Mouse (Mus musculus) limb, embryonic 14.5 days (tissue): ENCODE measurements around the gene Hoxb4. TPM values are rescaled to one million over a fixed set of nuclear protein-coding genes. Genes with fewer than 3 reads are reported as not detected.

Source experiments
- ATAC-seq: fragments of 200-750 bp; cut with Nextera tagmentation; 2 replicates; pipeline ENCODE4 v1.8.0; 2017; ENCODE audit warnings: low read depth, moderate number of reproducible peaks, moderate TSS enrichment; ENCODE audit not compliant: low FRiP score
- DNase-seq: peaks from one replicate; pipeline ENCODE4 v3.0.0-alpha.2; 2015; ENCODE audit warnings: low spot score
- H3K27ac ChIP-seq: fragments of 300-500 bp; sonication (generic); replicated peaks from 2 replicates; pipeline ENCODE4 v1.5.1; 2014; ENCODE audit warnings: low read depth, mild to moderate bottlenecking, low read length, moderate library complexity, mixed read lengths
- H3K27me3 ChIP-seq: fragments of 300-500 bp; sonication (generic); 2 replicates; pipeline ENCODE4 v1.6.1; 2014; ENCODE audit warnings: low read length, mixed read lengths; ENCODE audit not compliant: control insufficient read depth, insufficient read depth
- H3K36me3 ChIP-seq: fragments of 300-500 bp; sonication (generic); 2 replicates; pipeline ENCODE4 v1.6.1; 2014; ENCODE audit warnings: mild to moderate bottlenecking, low read length, moderate library complexity, mixed read lengths; ENCODE audit not compliant: control insufficient read depth, insufficient read depth
- H3K4me1 ChIP-seq: fragments of 300-500 bp; sonication (generic); 2 replicates; pipeline ENCODE4 v1.6.1; 2014; ENCODE audit warnings: antibody characterized with exemption, low read length, mixed read lengths; ENCODE audit not compliant: control insufficient read depth, insufficient read depth
- H3K4me2 ChIP-seq: fragments of 300-500 bp; sonication (generic); replicated peaks from 2 replicates; pipeline ENCODE4 v1.6.1; 2014; ENCODE audit warnings: low read depth, mild to moderate bottlenecking, low read length, moderate library complexity; ENCODE audit not compliant: severe bottlenecking
- H3K4me3 ChIP-seq: fragments of 300-500 bp; sonication (generic); replicated peaks from 2 replicates; pipeline ENCODE4 v1.5.1; 2014; ENCODE audit warnings: low read length
- H3K9ac ChIP-seq: fragments of 300-500 bp; sonication (generic); 2 replicates; pipeline ENCODE4 v1.6.1; 2014; ENCODE audit warnings: mild to moderate bottlenecking, low read depth, low read length, moderate library complexity; ENCODE audit not compliant: severe bottlenecking
- H3K9me3 ChIP-seq: fragments of 300-500 bp; sonication (generic); 2 replicates; pipeline ENCODE4 v1.6.1; 2016; ENCODE audit warnings: low read length; ENCODE audit not compliant: control insufficient read depth
- POLR2A ChIP-seq: fragments of 200-500 bp; IDR thresholded peaks from 2 replicates; pipeline ENCODE4 v1.8.0; 2012; ENCODE audit warnings: inconsistent platforms, mild to moderate bottlenecking, moderate library complexity, borderline replicate concordance; ENCODE audit not compliant: insufficient read depth, insufficient read length; ENCODE audit errors: extremely low read depth
- WGBS: fragments of 180-500 bp; shearing (Covaris S2); extraction: QIAGEN DNeasy Blood & Tissue Kit; methylation state at CpG from one replicate; pipeline ENCODE4 v1.1.7; 2014; 5-methylcytosine and 5-hydroxymethylcytosine counted together
- polyA plus RNA-seq, 2 experiments: library from polyadenylated mRNA; depleted of rRNA in 1 of 2; stranded (reverse) in 1 of 2; unstranded in 1 of 2; fragments of >200 nt; fragmentation: Nextera tagmentation in 1 of 2; extraction: Ambion mirVana in 1 of 2; gene quantifications; 2 replicates each; pipeline versions ENCODE4 v1.2.1 to v1.2.3; 2012 to 2014

Gene Hoxb4
- polyA plus RNA-seq, 2 experiments = 0.17 to 2.3 TPM

DNA sequence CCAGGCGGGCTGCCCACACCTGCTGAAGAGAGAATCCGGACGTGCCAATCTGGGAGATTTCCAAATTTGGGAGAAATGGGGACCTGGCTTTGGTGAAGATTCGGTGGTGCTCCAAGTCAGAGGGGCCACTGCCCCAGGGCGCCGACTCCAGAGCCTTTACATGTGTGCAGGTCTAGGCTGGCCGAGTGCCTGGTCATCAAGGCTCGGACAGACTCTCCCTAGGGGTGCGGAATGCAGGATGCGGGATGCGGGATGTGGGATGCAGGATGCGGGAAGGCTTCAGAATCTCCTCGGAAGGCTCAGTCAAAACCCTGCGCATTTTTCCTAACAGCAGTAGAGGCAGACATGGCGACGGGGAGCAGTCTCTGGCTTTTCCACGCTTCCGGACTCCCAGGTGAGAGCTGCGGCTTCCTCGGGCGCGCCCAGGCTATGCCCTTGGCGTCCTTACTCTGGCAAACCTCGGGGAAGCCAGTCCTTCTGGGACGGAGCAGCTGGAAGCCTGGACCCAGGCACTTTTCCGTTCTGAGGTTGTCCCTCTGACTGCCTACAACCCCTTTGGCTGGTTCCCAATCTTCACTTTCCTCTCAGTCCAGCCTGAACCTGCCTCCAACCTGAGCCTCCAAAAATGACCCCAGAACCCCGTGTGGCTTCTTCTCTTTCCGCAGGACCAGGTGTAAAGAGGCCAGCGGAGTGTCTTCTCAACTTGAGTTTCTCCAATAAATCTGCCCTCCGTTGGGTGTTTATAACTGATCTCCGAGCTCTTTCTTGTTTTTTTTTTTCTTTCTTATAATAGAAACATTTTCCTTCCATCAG lies 38.4 kb upstream of the Hoxb4 start:
- 1% methylated on average over 31 of the region's 31 CpGs for WGBS

DNA sequence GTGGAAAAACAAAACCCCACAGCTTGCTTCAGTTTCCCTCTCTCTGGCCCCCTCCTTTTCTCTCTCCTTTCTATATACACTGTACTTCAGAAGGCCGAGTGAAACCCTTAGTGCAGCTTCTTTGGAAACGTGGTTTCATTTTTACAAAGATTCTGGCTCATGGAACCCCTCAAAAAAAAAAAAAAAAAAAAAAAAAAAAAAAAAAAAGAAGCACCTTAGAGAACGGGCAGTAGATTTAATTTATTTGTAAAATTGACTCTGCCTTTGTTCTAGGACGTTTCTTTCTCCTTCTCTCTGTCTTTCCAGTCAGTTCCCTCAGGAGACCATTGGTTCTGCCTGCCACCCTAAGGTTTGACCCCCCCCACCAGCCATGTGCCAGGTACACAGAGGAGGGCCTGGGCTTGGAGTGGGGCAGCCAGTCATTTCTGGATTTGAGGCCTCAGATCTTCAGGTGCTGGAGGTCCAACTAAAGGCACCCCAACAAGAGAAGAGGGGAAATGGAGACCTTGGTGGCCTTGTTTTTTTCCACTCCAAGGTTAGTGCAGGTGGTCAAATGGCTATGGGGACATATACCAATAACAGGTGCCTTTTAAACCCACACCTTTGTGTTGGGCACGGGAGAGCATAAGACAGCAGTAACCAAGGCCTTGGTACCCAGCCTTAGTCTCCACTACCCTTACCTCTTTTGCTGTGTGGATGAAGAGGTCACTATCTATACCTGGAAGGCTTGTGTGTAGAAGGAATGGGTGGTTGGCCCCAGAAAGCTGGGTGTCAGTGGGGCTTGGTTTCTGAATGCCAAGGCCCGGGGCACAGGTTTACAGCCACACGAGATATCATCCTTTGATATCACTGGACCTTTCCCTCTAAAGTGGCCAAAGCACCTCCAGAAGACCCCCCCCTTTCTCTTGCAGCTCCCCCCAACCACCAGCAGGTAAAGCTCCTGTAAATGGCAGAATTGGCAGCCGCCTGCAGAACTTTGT lies 37.4 kb upstream of the Hoxb4 start:
- DNase-seq = no peak
- H3K27me3 ChIP-seq = peaks cover 98% of the 10 kb centered on the region
- ATAC-seq = no peak
- no peak for TF ChIP-seq POLR2A
- H3K9ac ChIP-seq = no peak overlapping the region
- peaks cover 4% of the 10 kb centered on the region; the same call in 1 of the 2 replicates for H3K4me1 ChIP-seq
- H3K4me3 ChIP-seq = no peak overlapping the region
- 14% methylated on average over 8 of the region's 8 CpGs for WGBS
- H3K27ac ChIP-seq = no peak overlapping the region
- H3K9me3 ChIP-seq = no peaks in the 10 kb centered on the region
- no peak overlapping the region for H3K4me2 ChIP-seq
- no peaks in the 10 kb centered on the region for H3K36me3 ChIP-seq

More for the DNA sequence above, 38.4 kb upstream of the Hoxb4 start:
- no peak for TF ChIP-seq POLR2A
- Histone ChIP-seq H3K9me3 (no peaks in the 10 kb centered on the region), H3K36me3 (no peaks in the 10 kb centered on the region), H3K27ac (no peak overlapping the region), H3K4me1 (peaks cover 4% of the 10 kb centered on the region; the same call in 1 of the 2 replicates), H3K4me2 (no peak overlapping the region), H3K27me3 (peaks cover 98% of the 10 kb centered on the region), H3K9ac (no peak overlapping the region), H3K4me3 (no peak overlapping the region)
- ATAC-seq = no peak
- DNase-seq = no peak

DNA sequence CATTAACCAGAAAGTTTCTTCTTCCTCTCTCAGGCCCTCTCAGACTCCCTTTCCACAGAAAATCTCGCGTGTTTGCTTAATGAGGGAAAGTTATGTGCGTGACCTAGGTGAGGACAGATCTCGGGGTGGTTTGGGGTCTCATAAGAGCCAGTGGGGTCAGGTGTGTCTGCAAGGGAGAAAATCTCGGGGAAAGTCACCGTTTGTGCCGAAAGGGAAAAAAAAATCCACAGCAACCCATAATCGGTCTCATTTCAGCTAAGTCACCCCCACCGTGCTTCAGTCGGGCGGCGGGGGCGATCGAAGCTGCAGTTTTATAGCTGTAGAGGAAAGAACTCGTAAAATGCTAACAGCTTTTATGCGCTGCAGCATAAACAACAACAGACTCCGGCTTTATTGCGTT lies 36.7 kb upstream of the Hoxb4 start:
- peaks cover 4% of the 10 kb centered on the region; the same call in 1 of the 2 replicates for H3K4me1 ChIP-seq
- no peak for DNase-seq
- no peak for ATAC-seq
- H3K4me2 ChIP-seq = no peak overlapping the region
- no peak overlapping the region for H3K9ac ChIP-seq
- WGBS = 2% methylated on average over 18 of the region's 18 CpGs
- no peak overlapping the region for H3K4me3 ChIP-seq
- peaks cover 98% of the 10 kb centered on the region for H3K27me3 ChIP-seq
- no peak for TF ChIP-seq POLR2A
- H3K27ac ChIP-seq = no peak overlapping the region
- no peaks in the 10 kb centered on the region for H3K9me3 ChIP-seq
- no peaks in the 10 kb centered on the region for H3K36me3 ChIP-seq

GRCm38 (mm10) chr11:96281855-96282570 lies 36.1 kb upstream of the Hoxb4 start, which contains the start of gene Hoxb8:
Gene Hoxb8 (plus strand): TSS chr11:96281905.
- Histone ChIP-seq H3K36me3 (no peaks in the 10 kb centered on the region), H3K27ac (no peak within 1 kb of the TSS), H3K4me2 (no peak within 1 kb of the TSS), H3K4me1 (peaks cover 4% of the 10 kb centered on the region; the same call in 1 of the 2 replicates), H3K27me3 (peaks cover 98% of the 10 kb centered on the region), H3K9ac (no peak within 1 kb of the TSS), H3K4me3 (no peak within 1 kb of the TSS), H3K9me3 (no peaks in the 10 kb centered on the region)
- ATAC-seq (no peak), DNase-seq (no peak)
- no peak for TF ChIP-seq POLR2A
- 1% methylated on average over 27 of the region's 27 CpGs for WGBS
